Comparison of ENCODE assay signal across 19 mouse cellular contexts in the genomic region with DNA sequence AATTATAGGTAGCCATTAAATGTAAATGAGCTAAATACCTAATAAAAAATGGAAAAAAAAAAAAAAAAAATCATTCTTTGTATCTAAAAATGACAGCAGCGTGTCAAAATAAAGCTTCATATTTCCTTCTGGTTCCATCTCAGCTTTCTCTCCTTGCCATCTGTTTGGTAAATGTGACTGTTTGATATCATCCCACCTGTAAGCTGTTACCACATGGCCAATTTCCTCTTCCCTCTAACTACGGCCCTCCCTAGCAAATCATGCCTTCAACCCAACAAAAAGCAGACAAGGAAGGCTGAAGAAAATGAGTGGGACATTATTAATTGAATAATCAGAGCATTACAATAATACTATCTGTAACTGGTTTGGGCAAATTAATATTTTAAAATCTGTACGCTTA.
DNase-seq lines count a peak whose midpoint lies in the region; ATAC-seq lines count a peak whose summit lies in the region.
"Had no signal": no experiment of that assay in that cellular context is flagged by ENCODE, and none has a peak within 500 bp of the region (broad histone marks: within the 10 kb centered on the region; RNA-seq: fewer than 3 reads in every experiment).

No protein-coding gene starts in this region.

- ATAC-seq in cerebellum, adult (ENCODE audit: insufficient number of reproducible peaks, low FRiP score, low TSS enrichment): 0 out of 2 replicates have a peak, but pooled peaks have one; percentile 58
- ATAC-seq: activated CD4-positive, CD25-positive, alpha-beta regulatory T cell, adult 4 months; CD4-positive, CD25-positive, alpha-beta regulatory T cell, adult 4 months; forebrain, embryonic 14.5 days; forebrain, embryonic 16.5 days; Patski had no signal

- DNase-seq in cerebellum, postnatal 25 days: no peak
- DNase-seq in heart, adult 11 months: peak; percentile 1
- DNase-seq in heart, adult 8-10 months (ENCODE audit: low spot score): no peak
- DNase-seq in layer of hippocampus, adult 9-11 months: peak; percentile 27
- DNase-seq in layer of hippocampus, postnatal 10 days (ENCODE audit: low spot score in 2 of 2): no peak
- DNase-seq in yolk sac, embryonic 10.5 days (ENCODE audit: low spot score): no peak
- DNase-seq: adrenal gland, adult 8-10 months; adrenal gland, postnatal 14 days; adrenal gland, postnatal 36 days; B cell, adult 2 months; cerebellum, adult 11-12 months; cerebellum, postnatal 36 days; embryo, embryonic 11 days had no signal

Comparison
In these comparisons a context has a peak if more than half of its experiments do, and no peak if none do; other contexts are left out.
1. DNase-seq: peak in heart, adult 11 months (single experiment) and layer of hippocampus, adult 9-11 months (single experiment); none in cerebellum, postnatal 25 days (0 of 2), heart, adult 8-10 months (single experiment), layer of hippocampus, postnatal 10 days (0 of 2) and yolk sac, embryonic 10.5 days (single experiment).